Mouse (Mus musculus): ENCODE measurements around the gene Gm15517. TPM values are rescaled to one million over a fixed set of nuclear protein-coding genes. Genes with fewer than 3 reads are reported as not detected.
"Not testable (repeated sequence)": the region's sequence is repeated elsewhere in the genome, so short reads cannot be mapped to it uniquely, and the experiment has no call there.

The Gm15517 gene
- total RNA-seq (2021): not detected

- intact Hi-C loops (cut with DNase I): loop anchor here (5.0 kb wide), 2 partner anchors 46 to 291 kb away; partner anchors contain the start of genes Clec11a and Nr1h2
Observed at GRCm38 (mm10) chr7:44261147-44261546, at the start of gene Gm15517. Gm15517 (plus strand) TSS chr7:44261447.

GRCm38 (mm10) chr7:44215645-44216044 is 45.6 kb upstream of the Gm15517 start, which contains the start of gene Klk1b5:
Klk1b5 (plus strand) TSS chr7:44215945.
- intact Hi-C loops (cut with DNase I): no loop called here

More at GRCm38 (mm10) chr7:44261147-44261546, at the start of gene Gm15517:
- no peak for DNase-seq

GRCm38 (mm10) chr7:44221601-44222000 is 39.6 kb upstream of the Gm15517 start:
- DNase-seq; intact Hi-C loops (cut with DNase I): not testable (repeated sequence)

More at GRCm38 (mm10) chr7:44215645-44216044, 45.6 kb upstream of the Gm15517 start, which contains the start of gene Klk1b5:
- DNase-seq: no peak

GRCm38 (mm10) chr7:44222335-44222734 is 38.9 kb upstream of the Gm15517 start:
- intact Hi-C loops (cut with DNase I); DNase-seq: not testable (repeated sequence)

- intact Hi-C loops (cut with DNase I): no loop called here
- DNase-seq: no peak
Observed at GRCm38 (mm10) chr7:44225076-44225475, 36.2 kb upstream of the Gm15517 start, which contains the start of gene Klk1. Klk1 (plus strand) TSS chr7:44225360.

GRCm38 (mm10) chr7:44235909-44236308 is 25.3 kb upstream of the Gm15517 start, which contains the start of gene Gm36864:
Gm36864 (plus strand) TSS chr7:44236177.
- DNase-seq: no peak
- intact Hi-C loops (cut with DNase I): no loop called here

GRCm38 (mm10) chr7:44239913-44240312 is 21.3 kb upstream of the Gm15517 start:
- intact Hi-C loops (cut with DNase I): loop anchor here (10.0 kb wide), 1 partner anchor 1695 kb away; no protein-coding TSS in a partner anchor

GRCm38 (mm10) chr7:44240712-44241111 is 20.5 kb upstream of the Gm15517 start:
- no peak for DNase-seq
- intact Hi-C loops (cut with DNase I): loop anchor here (10.0 kb wide), 1 partner anchor 1694 kb away; no protein-coding TSS in a partner anchor

More at GRCm38 (mm10) chr7:44239913-44240312, 21.3 kb upstream of the Gm15517 start:
- no peak for DNase-seq

- no peak for DNase-seq
- intact Hi-C loops (cut with DNase I): loop anchor here (10.0 kb wide), 1 partner anchor 1694 kb away; no protein-coding TSS in a partner anchor
Observed at GRCm38 (mm10) chr7:44241163-44241562, 20.1 kb upstream of the Gm15517 start.

GRCm38 (mm10) chr7:44244080-44244479 is 17.2 kb upstream of the Gm15517 start:
- no peak for DNase-seq
- intact Hi-C loops (cut with DNase I): loop anchor here (10.0 kb wide), 1 partner anchor 1691 kb away; no protein-coding TSS in a partner anchor

- intact Hi-C loops (cut with DNase I): loop anchor here (2.0 to 10.0 kb wide), 5 partner anchors 58 to 1688 kb away; partner anchors contain the start of genes Cldnd2, Etfb, Gm45233 and Nr1h2
- peak; percentile 94 to 96 for DNase-seq
Observed at GRCm38 (mm10) chr7:44246055-44246983, 14.9 kb upstream of the Gm15517 start, which contains the start of the genes 1700028J19Rik and 2410002F23Rik. 1700028J19Rik (minus strand) TSS chr7:44246695. 2410002F23Rik (plus strand) TSS chr7:44246722.

- DNase-seq: no peak
- intact Hi-C loops (cut with DNase I): loop anchor here (2.0 to 10.0 kb wide), 5 partner anchors 58 to 1688 kb away; partner anchors contain the start of genes Cldnd2, Etfb, Gm45233 and Nr1h2
Observed at GRCm38 (mm10) chr7:44246984-44247470, 14.2 kb upstream of the Gm15517 start.

- intact Hi-C loops (cut with DNase I): loop anchor here (2.0 to 10.0 kb wide), 5 partner anchors 57 to 1687 kb away; partner anchors contain the start of genes Cldnd2, Etfb, Gm45233 and Nr1h2
Observed at GRCm38 (mm10) chr7:44247971-44248370, 13.3 kb upstream of the Gm15517 start.

GRCm38 (mm10) chr7:44249248-44249647 is 12.0 kb upstream of the Gm15517 start:
- intact Hi-C loops (cut with DNase I): loop anchor here (5.0 to 10.0 kb wide), 4 partner anchors 223 to 1686 kb away; partner anchors contain the start of genes Cldnd2, Etfb, Gm45233 and Nr1h2
- no peak for DNase-seq

More at GRCm38 (mm10) chr7:44247971-44248370, 13.3 kb upstream of the Gm15517 start:
- no peak for DNase-seq

- DNase-seq; intact Hi-C loops (cut with DNase I): not testable (repeated sequence)
Observed at GRCm38 (mm10) chr7:44250732-44251275, 10.4 kb upstream of the Gm15517 start.

- no peak for DNase-seq
- intact Hi-C loops (cut with DNase I): no loop called here
Observed at GRCm38 (mm10) chr7:44253023-44253616, 8.1 kb upstream of the Gm15517 start.

- DNase-seq: no peak
- intact Hi-C loops (cut with DNase I): no loop called here
Observed at GRCm38 (mm10) chr7:44254930-44255329, 6.3 kb upstream of the Gm15517 start.

GRCm38 (mm10) chr7:44257278-44257677 is 4.0 kb upstream of the Gm15517 start, which contains the start of gene Acp4:
Acp4 (minus strand) TSS chr7:44257378.
- intact Hi-C loops (cut with DNase I): no loop called here
- DNase-seq: no peak

- DNase-seq: no peak
- intact Hi-C loops (cut with DNase I): loop anchor here (5.0 kb wide), 2 partner anchors 47 to 292 kb away; partner anchors contain the start of genes Clec11a and Nr1h2
Observed at GRCm38 (mm10) chr7:44260410-44260809, 837 bp upstream of the Gm15517 start.
